Mouse (Mus musculus) cerebellum, adult 9-11 months (tissue): ENCODE measurements around the gene Gm47791.

Experiments
- DNase-seq: peaks from one replicate; pipeline ENCODE4 v3.0.0; 2022

Gm47791 gene

DNA sequence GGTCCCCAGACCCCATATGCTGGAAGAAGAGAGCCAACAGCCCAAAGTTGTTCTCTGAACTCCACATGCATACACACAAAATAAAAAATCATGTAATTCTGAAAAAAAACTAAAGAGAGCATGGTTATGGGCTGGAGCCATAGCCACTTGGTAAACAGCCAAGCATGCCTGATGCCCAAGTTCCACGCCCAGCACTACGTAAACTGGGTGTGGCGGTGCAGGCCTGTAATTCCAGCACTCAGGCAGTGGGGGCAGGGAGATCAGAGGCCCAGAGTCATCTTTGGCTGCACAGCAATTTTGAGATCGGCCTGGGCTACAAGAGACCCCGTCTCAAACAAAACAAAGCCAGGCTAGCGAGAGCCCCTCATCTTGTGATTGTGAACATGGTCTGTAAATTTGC lies 14.5 kb upstream of the Gm47791 start:
- no peak for DNase-seq

- DNase-seq, result no peak
Observed at GRCm38 (mm10) chr1:82783559-82783958, 12.5 kb upstream of the Gm47791 start.

DNA sequence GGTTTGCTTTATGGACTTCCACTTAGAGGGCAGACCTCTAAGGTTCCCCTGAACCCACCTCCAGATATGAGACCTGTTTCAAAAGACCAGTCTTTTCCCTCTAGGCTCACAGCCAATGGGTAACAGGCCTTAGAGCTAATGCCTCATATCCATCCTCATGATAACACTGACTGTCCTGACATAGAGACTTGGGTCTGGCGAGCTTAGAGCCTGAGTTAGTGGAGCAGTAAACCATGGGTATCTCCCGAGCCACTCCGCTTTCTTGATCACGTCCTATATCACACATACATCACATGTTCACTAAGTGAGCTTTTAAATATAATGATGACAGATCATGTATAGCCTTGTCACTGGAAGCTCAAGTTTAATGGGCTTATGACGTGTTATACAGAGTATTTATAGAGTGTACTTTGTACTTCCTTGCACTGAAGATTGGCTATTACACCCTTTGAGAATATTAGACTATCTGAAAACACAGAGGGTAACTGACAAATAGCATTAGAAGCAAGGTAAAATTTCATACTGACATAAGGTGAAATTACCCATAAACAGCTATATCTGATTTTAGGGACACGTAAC lies 8.4 kb upstream of the Gm47791 start:
- DNase-seq, result no peak

DNA sequence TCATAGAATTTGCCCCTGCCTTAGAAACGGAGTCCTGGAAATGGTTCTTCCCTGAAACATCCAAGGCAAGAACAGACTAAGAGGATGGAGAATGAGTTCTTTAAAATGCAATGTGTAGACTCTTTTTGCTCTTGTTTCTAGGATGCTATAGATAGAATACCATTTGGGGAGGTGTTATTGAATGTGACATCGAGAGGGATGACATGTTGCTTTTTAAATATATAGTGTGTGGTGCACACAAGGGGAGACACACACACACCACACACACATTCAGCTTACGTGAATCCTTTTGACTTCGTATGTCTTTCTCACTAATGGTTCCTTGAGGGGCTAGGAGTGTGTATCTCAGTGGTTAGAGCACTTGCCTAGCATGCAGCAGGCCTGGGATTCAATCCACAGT lies 4.2 kb upstream of the Gm47791 start:
- no peak for DNase-seq

GRCm38 (mm10) chr1:82773208-82773607 lies 2.2 kb upstream of the Gm47791 start:
- no peak for DNase-seq

DNA sequence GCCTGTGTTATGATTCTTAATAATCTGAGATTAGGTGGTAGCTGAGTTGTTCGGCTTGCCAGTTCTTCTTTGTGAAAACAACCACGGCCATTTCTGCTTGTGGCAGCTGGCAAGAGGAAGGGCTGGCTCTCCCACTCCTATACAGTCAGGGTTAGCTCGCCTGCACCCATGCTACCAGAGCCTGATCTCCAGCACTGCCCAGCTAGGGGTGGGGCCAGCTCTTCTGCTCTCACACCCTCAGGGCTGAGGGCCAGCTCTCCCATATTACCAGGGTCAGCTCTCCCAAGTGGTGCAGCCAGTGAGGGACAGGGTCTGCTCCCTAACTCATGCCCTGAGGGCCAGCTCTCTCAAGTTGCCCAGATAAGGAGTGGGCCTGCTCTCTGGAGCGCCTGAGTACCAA lies 1.4 kb upstream of the Gm47791 start:
- DNase-seq, result no peak

DNA sequence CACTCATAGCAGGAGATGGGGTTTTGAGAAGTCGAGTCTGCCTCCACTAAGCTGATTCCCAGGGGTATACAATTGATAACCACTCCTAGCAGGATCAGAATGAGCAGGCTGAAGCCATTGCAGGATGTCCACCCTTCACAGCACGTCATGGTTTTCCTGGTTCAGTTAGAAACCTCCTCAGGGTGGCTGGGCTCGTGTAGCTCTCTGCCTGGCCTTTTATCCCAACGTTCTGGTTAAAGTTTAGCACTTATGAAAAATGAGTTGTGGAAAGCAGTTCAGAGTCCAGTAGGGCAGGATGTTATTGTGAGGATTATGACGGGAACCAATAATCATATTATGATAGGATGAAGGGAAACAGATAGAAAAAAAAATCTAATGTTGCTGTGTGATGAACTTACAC lies 2.8 kb downstream of the Gm47791 start, which contains the start of gene Tm4sf20:
Gene Tm4sf20, minus strand, starts transcription at position 193 of the 400 bp plus-strand sequence.
- DNase-seq, result no peak

GRCm38 (mm10) chr1:82766641-82767040 lies 4.4 kb downstream of the Gm47791 start:
- DNase-seq, result no peak

DNA sequence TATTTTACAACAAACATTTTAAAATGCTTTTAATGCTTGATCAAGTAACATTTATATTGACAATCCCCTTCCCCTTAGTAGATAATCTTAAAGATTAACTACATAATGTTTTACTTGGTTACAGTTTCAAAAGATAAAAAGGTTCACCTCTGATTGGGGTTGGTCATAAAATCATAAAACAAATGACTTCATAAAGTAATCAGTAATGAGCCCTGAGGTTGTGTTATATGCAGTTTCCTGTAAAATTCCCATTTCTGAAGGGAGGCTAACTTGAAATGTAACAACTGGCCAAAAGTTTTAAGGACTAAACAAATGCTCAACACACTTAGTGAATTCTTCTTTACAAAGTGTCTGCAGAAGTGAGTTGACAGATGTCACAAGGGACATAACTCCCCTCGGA lies 4.8 kb downstream of the Gm47791 start:
- DNase-seq, result no peak

- no peak for DNase-seq
Observed at GRCm38 (mm10) chr1:82762274-82762673, 8.8 kb downstream of the Gm47791 start.

- DNase-seq, result no peak
Observed at GRCm38 (mm10) chr1:82761454-82762169, 9.4 kb downstream of the Gm47791 start.

DNA sequence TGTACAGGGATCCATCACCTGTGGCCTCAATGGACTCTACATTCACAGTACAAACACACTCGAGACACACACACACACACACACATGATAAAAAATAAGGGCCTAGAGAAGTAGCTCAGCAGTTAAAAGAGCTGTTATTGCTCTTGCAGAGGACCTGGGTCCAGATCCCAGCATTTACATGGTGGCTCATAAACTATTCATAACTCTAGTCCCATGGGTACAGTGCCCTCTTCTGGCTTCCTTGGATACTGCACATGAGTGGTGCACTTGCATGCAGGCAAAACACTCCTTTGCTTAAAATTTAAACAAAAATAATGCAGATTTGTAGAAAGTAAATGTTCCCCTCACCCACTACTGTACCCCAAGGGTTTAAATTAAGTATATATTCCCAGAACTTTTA lies 11.5 kb downstream of the Gm47791 start:
- DNase-seq, result no peak

DNA sequence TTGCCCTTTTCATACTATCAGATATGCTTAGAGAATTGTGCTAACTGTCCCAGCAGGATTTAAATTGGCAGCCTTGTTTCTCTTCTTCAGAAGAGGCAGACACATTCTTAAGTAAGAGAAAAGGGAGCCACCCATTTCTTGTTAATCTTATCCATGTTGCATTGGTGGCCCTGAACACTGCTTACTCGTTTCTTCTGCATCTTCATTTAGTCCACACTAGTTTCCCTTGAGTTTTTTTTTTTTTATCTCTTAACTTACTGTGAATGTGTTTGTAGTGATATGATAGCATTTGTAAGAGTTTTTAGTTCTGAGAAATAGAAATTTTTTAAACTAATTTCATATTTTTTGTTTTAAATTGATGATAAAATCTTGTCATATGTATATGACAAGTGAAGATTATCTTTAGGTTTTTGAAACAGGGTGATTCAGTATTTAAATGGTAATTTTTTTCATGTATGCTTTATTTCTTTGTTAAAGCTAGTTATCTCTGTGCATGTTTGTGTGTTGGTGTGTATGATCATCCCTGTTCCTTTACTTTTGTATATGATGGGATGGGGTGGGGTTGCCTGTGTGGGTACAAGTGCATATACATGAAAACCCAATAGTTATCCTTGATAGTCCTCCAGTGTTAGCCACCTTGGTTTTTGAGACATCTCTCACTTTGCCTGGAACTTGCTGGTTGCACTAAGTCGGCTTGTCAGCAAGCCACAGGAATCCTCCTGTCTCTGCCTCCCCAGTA lies 23.2 kb downstream of the Gm47791 start:
- no peak for DNase-seq

- no peak for DNase-seq
Observed at GRCm38 (mm10) chr1:82746408-82746807, 24.6 kb downstream of the Gm47791 start.

DNA sequence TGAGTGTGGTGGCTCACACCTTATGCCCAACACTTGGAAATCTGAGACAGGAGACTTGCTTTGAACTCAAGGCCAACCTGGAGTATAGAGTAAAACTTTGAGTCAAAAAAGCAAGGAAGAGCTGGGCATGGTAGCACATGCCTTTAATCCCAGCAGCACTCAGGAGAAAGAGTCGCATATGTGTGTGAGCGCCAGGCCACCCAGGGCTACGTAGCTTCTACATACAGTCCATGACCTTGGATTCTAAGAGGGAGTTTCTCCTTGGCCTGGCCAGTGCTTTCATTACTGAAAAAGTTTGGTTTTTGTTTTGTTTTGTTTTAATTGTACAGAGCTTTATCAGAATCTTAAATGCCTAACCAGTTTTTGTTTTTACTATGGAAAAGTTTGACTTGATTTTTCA lies 27.1 kb downstream of the Gm47791 start:
- no peak for DNase-seq

DNA sequence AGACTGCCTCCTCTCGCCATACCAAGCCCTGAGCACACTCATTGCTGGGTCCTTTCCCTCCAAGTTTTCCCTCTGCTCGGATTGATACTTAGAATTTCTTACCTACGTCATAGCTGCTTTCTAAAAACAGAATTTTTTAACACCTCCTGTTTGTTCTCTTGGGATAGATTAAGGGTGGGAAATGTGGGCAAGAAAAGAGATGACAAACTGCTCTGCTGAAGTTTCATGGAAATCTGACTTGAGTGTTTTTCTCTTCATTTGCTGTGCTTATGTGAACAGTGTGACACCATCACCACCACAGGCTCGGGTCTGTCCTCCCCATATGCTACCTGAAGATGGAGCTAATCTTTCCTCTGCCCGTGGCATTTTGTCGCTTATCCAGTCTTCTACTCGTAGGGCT lies 29.5 kb downstream of the Gm47791 start:
- no peak for DNase-seq

DNA sequence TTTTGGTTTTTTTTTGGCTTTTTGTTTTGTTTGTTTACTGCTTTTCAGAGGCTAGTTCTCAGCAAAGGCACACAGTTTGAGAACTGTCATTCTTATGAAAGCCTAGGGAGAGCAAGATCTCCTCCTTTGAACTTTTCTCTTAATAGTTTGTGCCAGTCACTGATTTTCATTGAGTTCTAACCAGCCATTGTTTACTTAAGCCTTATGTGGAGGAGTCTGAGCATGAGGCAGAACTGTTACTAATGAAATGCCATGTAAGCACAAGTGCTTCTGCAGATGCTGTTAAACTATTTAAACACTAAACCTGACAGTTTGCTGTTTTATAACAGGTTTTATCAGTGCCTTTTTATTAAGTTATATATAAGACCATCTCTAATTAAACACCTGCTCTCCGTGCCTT lies 33.0 kb downstream of the Gm47791 start:
- DNase-seq, result no peak

- DNase-seq, result no peak
Observed at GRCm38 (mm10) chr1:82733357-82733756, 37.7 kb downstream of the Gm47791 start.

DNA sequence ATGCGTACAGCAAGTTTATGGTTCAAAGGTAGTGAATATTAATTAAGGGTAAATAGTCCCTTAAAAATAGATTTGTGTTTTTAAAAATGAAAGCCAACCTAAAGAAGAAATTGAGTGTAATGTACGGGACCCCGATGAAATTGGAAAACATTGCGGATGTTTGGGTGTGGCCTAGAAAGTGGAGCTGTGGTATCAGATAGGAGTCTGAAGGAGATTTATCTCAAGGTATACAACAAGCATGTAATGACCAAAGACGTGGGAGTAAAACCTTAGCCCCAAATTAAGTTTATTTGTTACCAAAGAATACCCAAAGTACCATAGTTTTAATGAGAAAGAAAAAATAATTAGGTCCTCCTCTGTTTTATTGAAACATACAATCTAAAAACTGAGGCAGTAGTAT lies 44.6 kb downstream of the Gm47791 start:
- no peak for DNase-seq

GRCm38 (mm10) chr1:82725875-82726185 lies 45.2 kb downstream of the Gm47791 start:
- DNase-seq, result no peak

DNA sequence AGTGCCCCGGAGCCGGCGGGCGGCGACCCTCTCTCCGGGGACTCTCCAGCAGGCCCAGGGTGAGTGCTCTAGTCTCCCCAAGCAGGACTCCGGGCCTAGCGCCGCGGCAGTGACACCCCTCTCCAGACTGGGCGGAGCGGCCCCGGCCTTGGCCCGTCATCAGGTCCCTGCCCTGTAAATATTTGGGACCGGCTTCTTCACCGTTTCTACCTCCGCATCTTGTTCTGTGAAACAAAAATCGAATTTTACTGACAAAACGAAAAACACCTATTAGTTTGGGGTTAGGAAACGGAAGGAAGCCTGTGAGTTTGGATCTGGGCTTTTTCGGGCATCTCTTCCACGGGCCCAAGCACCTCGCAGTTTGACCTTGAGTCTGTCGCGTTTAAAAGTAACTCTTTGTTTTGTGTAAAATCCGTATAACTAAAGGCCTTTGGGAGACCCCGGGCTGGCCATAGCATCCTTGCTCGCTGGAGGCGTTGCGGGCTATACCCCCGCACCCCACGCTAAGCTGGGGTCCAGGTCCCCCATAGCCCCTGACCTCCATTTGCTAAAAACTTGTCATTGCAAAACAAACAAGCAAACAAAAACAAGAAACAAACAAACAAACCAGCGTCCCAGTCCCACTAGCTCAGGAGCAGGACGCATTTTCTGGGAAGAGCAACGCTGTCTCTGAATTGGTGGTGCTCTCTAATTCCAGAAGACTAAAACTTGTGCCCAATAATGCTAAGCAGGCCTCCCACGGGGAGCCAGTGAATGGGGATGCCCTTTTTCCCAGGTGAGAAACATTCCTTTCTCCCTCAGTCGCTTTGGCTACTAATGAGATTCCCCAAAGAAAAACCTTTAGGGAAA lies 45.8 kb downstream of the Gm47791 start:
- DNase-seq, result no peak

DNA sequence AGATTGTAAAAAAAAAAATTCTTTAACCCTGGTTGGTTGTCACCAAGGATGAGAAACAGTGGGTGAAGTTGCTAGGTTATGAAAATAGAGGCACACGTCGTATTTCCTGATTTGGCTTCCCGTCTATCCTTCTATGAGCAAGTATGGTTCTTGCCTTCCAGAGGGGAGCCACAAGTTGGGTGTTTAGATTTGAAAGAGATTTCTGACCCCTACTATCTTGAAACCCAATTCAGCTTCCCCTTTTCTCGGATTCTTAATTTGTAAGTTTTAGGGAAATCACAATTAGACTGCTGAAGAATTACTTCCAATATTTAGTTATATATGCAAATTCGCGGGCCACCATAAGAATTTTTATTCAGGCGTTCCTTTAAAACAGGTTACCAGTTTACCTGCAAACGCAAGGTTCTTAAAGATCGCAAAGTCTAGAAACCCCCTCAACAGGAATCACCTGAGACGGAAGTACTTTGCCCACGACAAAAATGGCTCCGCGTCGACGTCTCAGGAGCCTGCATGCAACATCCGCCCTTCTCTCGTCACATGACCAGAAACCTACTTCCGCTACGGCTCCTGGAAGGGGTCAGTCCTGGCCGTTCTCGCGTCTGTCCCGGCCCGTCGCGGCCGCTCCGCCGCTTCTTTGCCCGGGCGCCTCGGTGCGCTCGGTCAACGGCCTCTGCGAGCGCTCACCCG lies 46.6 kb downstream of the Gm47791 start, which contains the start of gene Mff:
Gene Mff, plus strand, starts transcription at position 552 of the 687 bp plus-strand sequence.
- DNase-seq, result peak; percentile 94
